Comparison of ENCODE assay signal across 1 mouse cellular context in genomic region chr4:142088836-142089235, GRCm38 (mm10).
TF ChIP-seq lines count a peak whose summit lies in the region.

No protein-coding gene starts in this region.

TF ChIP-seq in CH12.LX, 34 proteins besides CTCF, POLR2A, EP300 and RAD21 (continued from another document):
- TF ChIP-seq UBTF (IDR thresholded peaks at IDR 0.05; ENCODE audit: low read depth, low read length) (no peak), ZKSCAN1 (IDR thresholded peaks at IDR 0.05; ENCODE audit: borderline replicate concordance, low read depth, low read length) (no peak), USF2 (conservative IDR thresholded peaks at IDR 0.05; ENCODE audit: low read depth, low read length) (peak; percentile 72), ZMIZ1 (IDR thresholded peaks at IDR 0.05; ENCODE audit: low read depth, low read length) (no peak), SMC3 (IDR thresholded peaks at IDR 0.05; ENCODE audit: low read depth, low read length) (no peak), PAX5 (IDR thresholded peaks at IDR 0.05; ENCODE audit: low read length) (no peak), BHLHE40 (IDR thresholded peaks at IDR 0.05; ENCODE audit: low read depth, low read length) (peak; percentile 96), MAX (IDR thresholded peaks at IDR 0.05; ENCODE audit: low read length) (0 out of 2 replicates have a peak, but pooled peaks have one; percentile 55), TCF12 (IDR thresholded peaks at IDR 0.05; ENCODE audit: low read depth, low read length) (peak; percentile 50; the same call in 1 of the 2 replicates), SIN3A (IDR thresholded peaks at IDR 0.05; ENCODE audit: low read length) (no peak), JUN (IDR thresholded peaks at IDR 0.05; ENCODE audit: insufficient read depth, low read depth, low read length) (no peak), USF1 (IDR thresholded peaks at IDR 0.05; ENCODE audit: low read depth, low read length) (peak; percentile 78)
